Mouse (Mus musculus): ENCODE measurements around the gene Syt1.

The Syt1 gene

GRCm38 (mm10) chr10:108525506-108525905 is 485.3 kb downstream of the Syt1 start:
- no peak for DNase-seq (ENCODE audit: low read depth in 2 of 2, low spot score in 2 of 2)

DNA sequence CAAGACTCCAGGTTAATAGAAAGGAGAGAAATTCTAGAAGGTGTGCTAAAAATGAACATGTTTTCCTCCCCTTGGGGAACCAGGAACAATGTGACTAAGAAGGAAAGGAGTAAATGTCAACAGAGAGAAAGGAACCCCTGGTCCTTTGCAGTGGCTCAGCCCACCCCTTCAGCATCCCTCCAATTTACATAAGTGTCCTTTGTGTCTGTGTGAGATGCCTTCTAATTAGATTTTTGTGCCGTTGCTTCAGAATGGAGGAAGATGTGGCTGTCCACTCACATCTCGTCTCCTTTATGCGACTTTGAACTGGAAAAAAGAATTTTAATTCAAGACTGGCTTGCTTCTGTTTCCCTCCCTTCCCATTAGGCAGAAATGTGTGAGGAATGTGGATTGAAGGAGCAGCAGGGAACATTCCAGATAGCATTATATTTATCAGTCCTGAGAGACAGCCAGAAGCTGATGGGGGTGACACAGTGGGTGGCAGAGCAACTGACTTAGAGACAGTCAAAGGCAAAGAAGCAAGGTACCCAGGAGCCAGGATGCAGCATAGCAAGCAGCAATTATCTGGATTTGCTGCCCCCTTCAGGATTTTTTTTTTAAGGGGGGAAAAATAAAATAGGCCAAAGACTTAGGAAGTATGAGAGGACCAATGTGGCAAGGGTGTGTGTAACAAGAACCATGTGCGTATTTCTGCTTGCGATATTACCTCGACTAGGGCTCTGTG is 486.3 kb downstream of the Syt1 start:
- no peak for DNase-seq (ENCODE audit: low read depth in 2 of 2, low spot score in 2 of 2)

GRCm38 (mm10) chr10:108519156-108519555 is 491.6 kb downstream of the Syt1 start:
- no peak for DNase-seq (ENCODE audit: low read depth in 2 of 2, low spot score in 2 of 2)

DNA sequence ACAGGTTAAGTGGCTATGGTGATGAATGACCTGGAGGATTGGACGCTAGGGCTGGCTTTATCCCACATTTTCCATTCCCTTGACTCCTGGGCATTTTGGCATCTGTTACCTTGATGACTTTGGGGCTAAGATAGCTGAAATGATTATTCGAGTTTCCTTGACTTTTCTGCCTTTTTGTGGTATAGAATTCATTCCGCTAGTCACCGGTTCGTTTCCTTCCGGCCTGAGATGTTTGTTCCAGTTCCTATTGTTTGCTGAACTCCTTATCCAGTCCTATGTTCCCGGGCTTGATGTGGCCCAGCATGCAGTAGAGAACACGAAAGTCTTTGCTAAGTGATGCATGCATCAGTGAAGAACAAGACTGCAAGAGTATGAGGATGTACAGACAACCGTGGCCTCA is 493.7 kb downstream of the Syt1 start:
- DNase-seq (ENCODE audit: low read depth in 2 of 2, low spot score in 2 of 2) = no peak

DNA sequence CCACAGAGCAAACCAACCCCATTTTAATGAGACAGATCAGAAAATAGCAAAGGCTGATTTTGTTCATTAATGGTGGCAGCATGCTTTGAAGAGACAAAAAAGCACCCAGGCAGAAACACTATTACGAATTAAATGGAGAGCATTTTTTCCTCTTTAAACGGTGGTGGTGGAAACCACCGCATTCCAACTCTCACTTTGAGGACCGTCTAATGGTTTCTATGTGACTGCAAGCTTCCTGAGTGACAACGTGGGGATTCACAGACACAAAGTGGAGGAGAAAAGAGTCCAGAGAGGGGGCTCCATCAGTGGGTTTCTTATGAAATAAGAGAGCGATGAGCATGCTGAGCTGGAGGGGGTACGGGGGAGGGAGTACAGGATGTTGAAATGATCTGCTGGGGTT is 496.1 kb downstream of the Syt1 start:
- no peak for DNase-seq (ENCODE audit: low read depth in 2 of 2, low spot score in 2 of 2)

- DNase-seq (ENCODE audit: low read depth in 2 of 2, low spot score in 2 of 2) = no peak
These were observed 501.2 kb downstream of the Syt1 start for GRCm38 (mm10) chr10:108509579-108509978.

DNA sequence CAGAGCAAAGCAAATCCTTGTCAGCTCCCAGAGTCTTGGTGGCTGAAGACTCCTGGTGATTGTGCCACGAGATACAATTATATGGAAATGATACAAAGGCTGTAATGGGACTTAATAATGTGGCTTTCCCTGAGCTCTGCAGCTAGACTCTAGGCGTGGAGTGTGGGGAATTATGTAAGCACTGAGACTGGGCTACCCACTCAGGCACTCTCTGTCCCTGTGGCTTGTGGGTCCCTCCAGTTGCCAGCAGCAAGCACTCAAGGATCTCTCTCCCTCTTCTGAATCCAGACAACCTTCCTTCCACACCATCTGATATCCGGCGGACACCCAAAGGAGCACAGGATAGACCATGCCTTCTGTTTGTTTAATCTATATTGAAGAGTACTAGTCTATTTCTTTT is 503.9 kb downstream of the Syt1 start:
- no peak for DNase-seq (ENCODE audit: low read depth in 2 of 2, low spot score in 2 of 2)

GRCm38 (mm10) chr10:108504925-108505324 is 505.9 kb downstream of the Syt1 start:
- no peak for DNase-seq (ENCODE audit: low read depth in 2 of 2, low spot score in 2 of 2)

DNA sequence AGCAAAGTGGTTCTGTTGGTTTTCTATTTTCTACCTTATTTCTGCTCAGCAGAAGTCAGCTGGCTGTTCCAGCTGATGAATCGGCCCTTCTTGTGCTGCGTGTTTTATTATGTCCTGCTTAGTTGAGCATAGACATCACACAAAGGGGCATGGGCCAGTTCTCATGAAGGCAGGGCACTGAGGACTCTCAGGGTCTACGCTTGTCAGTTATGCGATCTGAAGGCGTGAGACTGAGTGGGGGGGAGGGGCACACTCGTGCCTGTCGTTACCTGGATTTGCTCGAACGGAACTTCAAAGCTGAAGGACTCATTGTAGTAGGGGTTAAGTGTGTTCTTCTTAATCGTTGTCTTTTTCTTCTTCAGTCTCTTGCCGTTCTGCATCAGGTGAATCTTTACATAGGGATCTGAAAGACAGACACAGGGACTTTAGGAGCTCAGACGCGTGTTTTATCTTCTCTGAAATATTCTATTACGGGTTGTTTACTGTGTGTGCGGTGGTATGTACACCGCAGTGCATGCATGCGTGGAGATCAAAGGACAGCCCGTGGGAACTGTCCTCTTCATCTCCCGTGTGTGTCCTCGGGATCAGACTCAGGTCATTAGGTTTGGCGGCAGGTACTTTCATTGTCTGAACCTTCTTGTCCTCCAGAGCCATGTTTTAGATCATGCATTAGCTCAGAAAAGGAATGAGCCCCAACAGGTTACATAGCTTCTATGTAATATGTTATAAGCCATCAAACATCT is 506.5 kb downstream of the Syt1 start:
- DNase-seq (ENCODE audit: low read depth in 2 of 2, low spot score in 2 of 2) = no peak

DNA sequence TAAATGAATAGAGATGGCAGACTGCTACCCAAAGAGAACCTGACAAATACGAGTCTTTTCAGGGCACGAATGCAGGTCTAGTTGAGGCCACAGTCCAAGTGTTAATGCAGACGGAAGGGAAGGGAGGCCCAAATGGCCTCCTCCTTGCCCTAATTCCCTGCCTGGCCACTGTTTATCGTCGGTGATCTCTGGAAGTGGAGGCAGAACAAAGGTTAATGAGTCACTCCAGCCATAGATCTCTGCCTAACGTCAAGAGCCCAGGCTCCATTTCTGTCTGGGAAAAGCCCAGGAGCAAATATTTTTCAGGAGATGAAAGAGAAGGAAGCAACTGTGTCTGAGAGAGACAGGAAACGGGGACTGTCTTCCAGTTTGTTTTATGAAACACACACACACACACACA is 520.6 kb downstream of the Syt1 start:
- no peak for DNase-seq (ENCODE audit: low read depth in 2 of 2, low spot score in 2 of 2)

- DNase-seq (ENCODE audit: low read depth in 2 of 2, low spot score in 2 of 2) = no peak
These were observed 526.8 kb downstream of the Syt1 start for GRCm38 (mm10) chr10:108483991-108484390.

DNA sequence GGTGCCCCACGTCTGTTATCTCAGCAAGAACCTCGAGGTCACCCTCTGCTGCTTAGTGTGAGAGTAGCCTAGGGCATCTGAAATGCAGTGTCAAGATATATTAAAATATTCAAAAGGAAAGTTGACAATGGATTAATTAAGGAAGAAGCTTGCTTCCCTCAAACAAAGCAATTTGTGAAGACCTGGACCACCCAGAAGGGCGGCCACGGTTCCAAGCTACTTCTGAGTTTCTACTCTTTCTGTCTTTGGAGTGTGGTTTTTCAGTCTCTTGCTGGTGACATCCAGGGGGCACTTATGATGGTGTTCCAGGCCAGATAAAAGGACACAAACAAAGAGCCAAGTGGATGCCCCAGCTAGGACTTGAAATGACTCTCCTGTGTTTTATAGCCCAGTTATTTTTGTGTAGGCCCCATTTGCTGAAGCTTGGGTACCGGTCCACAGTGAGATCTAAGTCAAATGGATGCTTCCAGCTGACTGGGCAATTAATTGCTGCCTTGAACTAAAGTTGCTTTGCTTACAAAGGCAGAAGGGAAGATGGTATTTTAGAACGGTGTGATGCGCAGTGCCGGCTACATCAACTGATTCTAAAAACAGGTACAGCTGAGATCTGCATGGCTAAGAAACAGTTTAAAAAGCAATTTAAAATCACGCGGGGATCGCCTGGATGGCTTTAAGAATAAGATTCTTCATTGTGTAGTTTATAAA is 530.5 kb downstream of the Syt1 start:
- no peak for DNase-seq (ENCODE audit: low read depth in 2 of 2, low spot score in 2 of 2)

DNA sequence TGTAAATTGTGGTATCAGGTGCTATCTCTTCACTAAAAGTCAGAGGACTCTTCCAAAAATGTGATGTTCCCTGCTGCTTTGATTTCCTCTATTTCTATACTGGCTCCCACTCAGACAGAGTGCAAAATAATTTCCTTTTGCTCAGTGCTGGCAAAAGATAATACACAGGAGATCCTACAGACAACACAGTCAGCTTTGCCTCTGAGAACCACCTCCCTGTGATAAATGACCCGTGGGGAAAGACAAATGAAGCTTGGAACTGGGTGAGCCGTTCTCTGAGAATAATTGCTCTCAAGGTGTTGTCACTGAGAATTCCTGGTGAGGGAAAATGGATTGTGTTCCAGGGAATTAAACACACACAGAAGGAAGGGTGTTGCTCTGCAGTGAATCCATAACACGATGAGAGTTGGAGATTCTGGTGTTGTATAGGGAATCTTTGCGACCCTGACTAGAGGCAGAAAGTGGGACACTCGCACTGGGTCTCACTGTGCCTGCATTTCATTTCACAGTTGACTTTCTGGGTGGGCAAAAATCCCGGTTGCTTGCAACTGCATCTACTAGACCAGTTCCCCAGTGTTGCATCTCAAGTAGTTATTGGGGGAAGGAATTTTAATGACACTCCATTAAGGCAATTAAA is 540.3 kb downstream of the Syt1 start:
- DNase-seq (ENCODE audit: low read depth in 2 of 2, low spot score in 2 of 2) = no peak

- no peak for DNase-seq (ENCODE audit: low read depth in 2 of 2, low spot score in 2 of 2)
These were observed 544.2 kb downstream of the Syt1 start for GRCm38 (mm10) chr10:108466539-108466938.

GRCm38 (mm10) chr10:108461862-108462261 is 548.9 kb downstream of the Syt1 start:
- DNase-seq (ENCODE audit: low read depth in 2 of 2, low spot score in 2 of 2) = no peak

GRCm38 (mm10) chr10:108457054-108457453 is 553.7 kb downstream of the Syt1 start:
- no peak for DNase-seq (ENCODE audit: low read depth in 2 of 2, low spot score in 2 of 2)

DNA sequence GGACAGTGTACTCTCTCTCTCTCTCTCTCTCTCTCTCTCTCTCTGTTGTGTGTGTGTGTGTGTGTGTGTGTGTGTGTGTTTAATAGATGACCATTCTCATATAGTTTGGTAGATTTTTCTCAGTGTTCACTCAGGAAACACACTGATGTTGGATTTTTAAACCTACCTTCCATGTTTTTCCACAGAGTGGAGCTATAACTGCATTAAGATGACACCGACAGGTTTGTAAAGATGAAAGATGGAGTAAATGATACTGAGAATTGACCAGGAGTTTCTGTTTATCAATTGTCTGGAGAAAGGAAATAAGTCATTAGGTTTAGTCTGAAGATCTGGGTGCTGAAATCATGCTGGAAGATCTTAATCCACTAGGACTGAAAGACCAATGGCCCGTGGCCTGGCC is 554.9 kb downstream of the Syt1 start:
- DNase-seq (ENCODE audit: low read depth in 2 of 2, low spot score in 2 of 2) = no peak

- DNase-seq (ENCODE audit: low read depth in 2 of 2, low spot score in 2 of 2) = no peak
These were observed 555.6 kb downstream of the Syt1 start for GRCm38 (mm10) chr10:108455204-108455603.

- DNase-seq (ENCODE audit: low read depth in 2 of 2, low spot score in 2 of 2) = no peak
These were observed 556.1 kb downstream of the Syt1 start for GRCm38 (mm10) chr10:108454691-108455117.

GRCm38 (mm10) chr10:108453561-108453960 is 557.2 kb downstream of the Syt1 start:
- no peak for DNase-seq (ENCODE audit: low read depth in 2 of 2, low spot score in 2 of 2)

DNA sequence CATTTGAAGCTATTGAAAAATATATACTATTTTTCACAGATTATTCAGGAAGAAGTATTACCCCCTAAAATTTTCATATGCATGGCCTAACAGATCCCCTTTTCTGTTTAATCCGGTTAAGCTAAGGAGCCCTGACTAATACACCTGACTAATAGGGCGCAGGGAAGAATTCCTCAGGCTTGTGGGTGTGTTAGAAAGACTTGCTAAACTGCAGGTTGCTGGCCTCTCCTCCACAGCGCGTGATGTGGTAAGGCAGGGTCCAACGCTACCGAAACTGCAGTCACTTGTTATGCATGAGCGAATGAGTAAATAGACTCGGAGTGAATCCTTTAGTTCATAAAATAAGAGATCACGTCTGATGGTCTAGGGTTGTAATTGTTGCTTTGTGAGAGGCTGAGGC is 558.4 kb downstream of the Syt1 start:
- DNase-seq (ENCODE audit: low read depth in 2 of 2, low spot score in 2 of 2) = no peak

GRCm38 (mm10) chr10:108451516-108451915 is 559.3 kb downstream of the Syt1 start:
- DNase-seq (ENCODE audit: low read depth in 2 of 2, low spot score in 2 of 2) = no peak
